Mouse (Mus musculus) urinary bladder, postnatal 25 days (tissue): ENCODE measurements around the gene A830018L16Rik.
"Not testable (repeated sequence)": the region's sequence is repeated elsewhere in the genome, so short reads cannot be mapped to it uniquely, and the experiment has no call there.

Source experiments
- DNase-seq: peaks from one replicate; pipeline ENCODE4 v3.0.0; 2022; ENCODE audit warnings: low spot score

The A830018L16Rik gene

GRCm38 (mm10) chr1:12000557-12000956, 586.7 kb downstream of the A830018L16Rik start:
- DNase-seq = no peak

DNA sequence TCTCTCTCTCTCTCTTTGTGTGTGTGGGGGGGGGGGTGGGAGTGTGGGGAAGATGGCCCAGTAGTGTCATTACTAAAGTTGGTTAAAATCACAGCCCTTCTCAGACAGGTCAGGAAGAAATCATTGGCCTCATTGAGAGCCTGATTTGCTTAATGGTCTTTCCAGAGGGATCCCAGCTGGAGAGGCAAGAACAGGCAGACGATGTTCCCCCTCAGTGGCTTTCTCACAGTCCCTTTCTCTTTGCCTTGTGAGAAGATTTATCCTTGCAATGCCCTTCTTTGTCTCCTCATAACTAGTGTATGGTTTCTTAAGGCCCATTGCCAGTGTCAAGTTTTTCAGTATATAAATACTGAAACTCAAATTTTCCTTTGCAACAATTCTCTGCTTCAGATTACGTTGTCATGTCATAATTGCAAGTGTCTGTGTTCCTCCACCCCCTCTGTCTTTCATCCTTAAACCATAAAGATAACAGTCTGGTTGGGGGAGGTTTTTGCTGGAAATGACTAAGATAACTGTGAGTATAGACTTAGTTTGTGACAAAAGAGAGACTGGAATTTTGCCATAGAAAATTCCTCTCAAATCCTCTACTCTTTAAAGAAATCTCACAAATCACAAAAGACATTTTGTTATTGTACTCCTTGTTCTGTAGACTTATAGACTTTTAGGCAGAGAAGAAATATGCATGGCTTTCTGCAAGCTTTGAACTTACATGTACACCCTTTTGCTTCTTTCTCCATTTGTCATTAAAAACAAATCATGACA, 595.1 kb downstream of the A830018L16Rik start:
- no peak for DNase-seq

GRCm38 (mm10) chr1:12009551-12009846, 595.6 kb downstream of the A830018L16Rik start:
- DNase-seq = no peak

DNA sequence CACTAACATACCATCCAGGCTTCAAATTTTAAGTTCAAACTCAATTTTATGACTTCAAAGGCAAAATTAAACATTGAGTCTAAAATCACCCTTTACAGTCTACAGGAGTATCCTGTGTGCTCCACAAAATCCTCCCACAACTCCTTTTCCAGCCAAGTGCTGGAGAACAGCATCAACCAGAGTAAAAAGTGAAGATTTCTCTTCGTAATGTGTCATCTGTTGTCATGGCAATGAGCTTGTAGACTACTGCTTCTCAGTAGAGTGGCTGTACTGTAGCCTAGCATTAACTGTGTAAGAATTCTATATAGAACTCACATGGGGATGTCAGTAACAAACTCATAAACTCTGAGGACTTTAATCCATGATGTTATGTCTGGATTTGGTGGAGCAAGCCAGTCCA, 596.7 kb downstream of the A830018L16Rik start:
- DNase-seq = no peak

- DNase-seq = not testable (repeated sequence)
Observed at GRCm38 (mm10) chr1:12020646-12021045, 606.7 kb downstream of the A830018L16Rik start.
